Mouse (Mus musculus): ENCODE measurements around the gene Rbbp8nl.
A peak's percentile ranks its signal among the peaks of the same experiment; 100 is the strongest.

The Rbbp8nl gene

DNA sequence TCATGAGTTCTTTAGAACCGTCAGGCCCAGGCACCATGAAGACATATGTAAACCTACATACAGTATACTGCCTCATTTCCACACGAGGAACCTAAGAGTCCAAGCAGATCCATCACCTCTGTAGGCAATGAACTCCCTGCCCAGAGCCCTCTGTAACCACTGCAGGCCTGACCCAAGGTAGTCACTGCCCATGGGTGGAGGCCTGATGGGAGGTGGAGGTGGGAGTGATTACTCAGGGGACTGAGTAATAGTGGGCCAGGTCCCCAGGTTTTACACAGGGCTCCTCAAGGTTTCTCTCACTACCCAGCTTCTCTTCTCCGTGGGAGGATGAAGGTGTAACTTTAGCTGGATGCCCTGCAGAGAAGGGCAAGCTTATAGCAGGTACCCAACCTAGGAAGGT is 60.5 kb downstream of the Rbbp8nl start:
- DNase-seq (ENCODE audit: low read depth), result no peak

DNA sequence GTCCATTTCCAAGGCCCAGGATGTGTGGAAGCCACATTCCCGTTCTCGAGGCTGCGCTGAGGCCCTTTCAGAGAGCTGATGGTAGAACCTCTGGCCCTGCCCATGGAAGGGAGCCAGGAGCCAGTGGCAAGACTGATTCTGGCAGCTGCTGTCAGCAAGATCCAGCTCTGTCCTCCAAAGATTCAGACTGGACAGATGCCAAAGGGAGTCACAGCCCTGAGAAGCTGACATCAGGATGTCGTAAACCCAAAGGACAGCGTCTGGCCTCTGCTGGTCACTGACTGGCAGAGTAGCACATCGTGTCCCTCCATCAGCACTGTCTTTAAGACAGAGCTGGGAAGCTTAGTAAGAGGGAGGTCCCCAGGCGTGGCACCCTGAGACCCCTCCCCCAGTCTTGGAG is 61.1 kb downstream of the Rbbp8nl start:
- DNase-seq (ENCODE audit: low read depth), result peak; percentile 44

DNA sequence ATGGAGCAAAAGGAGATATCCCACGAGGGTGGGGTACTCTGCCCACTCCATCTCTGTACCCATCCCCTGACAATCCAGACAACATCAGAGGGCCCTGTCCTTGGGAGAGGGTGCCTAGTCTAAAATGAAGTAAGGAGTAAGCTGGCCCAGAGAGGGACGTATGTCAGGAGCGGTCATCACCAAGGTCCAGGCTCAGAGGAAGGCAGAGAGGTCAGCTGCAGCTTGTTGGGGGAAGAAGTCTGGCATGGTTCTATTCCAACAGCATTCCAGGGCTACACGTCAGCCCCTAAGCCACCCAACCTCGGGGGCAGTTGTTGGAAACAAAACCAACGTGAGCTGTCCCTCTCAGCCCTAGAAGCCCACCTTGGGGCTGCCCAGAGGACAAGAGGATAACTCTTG is 61.6 kb downstream of the Rbbp8nl start:
- DNase-seq (ENCODE audit: low read depth), result no peak

Data from NIH3T3 (cell line).